Mouse (Mus musculus) cerebellum, postnatal 25 days (tissue): ENCODE measurements around the gene Zswim9.

Experiments used
- DNase-seq, 2 experiments: peaks; one replicate each; pipeline ENCODE4 v3.0.0; 2021; ENCODE audit warnings: mixed read lengths in 2 of 2

Zswim9 gene

DNA sequence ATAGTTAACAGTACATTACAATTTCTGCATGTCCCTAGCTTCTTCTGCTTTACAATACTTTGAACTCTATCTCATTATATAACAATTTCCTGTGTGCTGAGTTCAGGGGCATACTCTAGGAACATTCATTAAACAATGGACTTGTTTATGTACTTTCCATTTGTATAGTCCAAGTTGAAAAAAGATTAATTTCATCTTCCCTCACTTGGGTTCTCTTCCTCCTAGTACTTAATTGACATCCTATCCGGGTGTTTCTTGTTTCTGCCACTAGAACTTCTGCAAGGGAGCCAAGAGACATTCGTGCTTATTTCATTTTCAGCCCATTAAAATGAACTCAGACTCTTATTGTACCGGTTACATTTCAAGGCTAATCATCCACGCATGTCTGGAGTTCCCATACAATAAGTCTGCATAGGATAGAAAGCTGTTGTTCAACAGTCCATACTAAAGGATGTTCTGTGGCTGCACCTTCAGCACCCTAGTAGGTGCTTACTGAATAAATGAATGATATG lies 9.7 kb downstream of the Zswim9 start:
- DNase-seq, result no peak

DNA sequence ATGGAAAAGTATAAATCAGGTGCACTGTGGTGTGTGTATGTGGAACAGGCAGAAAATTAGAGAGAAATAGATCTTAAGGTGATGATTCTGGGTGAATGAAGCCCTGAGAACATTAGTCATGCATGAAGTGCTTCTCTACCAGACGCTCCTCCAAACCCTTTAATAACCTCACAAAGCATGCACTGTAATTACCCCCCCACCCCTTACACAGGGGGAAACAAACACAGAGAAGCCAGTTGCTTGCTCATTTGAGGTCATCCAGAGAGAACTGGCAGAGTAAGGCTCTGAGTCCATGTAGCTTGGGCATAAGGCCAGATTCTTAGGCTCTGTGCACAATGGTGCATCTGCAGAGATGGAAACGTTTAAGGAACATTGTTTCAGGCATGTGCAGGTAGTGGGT lies 14.1 kb downstream of the Zswim9 start:
- no peak for DNase-seq

DNA sequence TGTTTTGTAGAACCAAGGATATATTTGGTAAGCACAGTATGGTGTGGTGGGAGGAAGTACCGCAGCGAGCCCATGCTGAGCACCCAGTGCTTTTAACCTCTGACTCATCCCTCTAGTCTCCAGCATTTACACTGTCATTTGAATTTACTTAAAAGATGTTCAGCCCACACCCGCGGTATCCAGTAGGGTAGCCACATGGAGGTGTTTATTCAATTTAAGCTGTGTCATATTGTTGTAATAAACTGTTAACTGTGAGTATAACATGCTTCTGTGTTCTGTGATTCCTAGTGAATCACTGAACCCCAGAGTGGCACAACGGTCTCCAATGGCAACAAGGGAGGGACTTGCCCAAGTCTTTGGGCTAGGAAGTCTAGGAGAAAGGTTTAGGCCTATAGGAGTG lies 14.7 kb downstream of the Zswim9 start:
- DNase-seq, result no peak

DNA sequence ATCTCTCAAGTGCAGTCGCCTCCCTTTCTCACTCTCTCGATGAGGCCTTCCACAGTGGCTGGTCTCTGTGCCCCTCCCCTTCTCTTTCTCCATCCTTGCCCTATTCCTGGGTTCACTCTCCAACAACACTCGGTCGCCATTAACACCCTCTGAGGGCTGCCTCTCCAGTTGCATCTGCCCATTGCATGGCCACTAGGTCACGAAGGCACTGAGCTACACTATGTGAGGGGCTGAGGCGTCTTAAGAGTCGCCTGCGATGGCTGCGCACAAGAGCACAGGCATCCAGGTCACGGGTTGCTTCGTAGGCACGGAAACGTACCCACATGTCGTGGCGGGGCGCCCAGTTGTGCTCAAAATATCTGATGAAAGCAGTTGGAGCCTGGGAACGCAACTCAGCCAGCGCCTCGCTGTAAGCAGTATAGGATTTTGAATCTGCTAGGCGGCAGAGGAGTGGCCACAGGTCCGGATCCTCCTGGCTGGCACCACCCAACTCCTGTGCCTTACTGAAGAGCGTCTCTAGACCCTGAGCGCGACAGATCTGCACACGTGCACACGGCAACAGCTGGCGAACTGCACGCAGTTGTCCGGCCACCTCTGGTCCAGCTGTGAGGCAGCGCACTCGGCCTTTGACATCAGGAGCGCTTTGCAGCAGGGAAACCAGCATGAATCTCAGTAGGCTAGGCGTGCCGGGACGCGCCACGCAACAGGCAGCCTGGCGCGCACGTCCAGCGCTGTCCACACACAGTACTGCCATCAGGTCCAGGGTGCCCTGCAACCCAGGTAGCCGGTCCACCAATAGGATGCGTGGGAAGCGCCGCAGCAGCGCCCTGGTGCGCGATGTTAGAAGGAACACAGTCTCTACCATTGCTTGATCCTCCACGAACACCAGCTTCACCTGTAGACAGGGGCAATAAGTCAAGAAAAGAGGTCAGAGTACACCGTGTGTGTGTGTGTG lies 17.5 kb downstream of the Zswim9 start:
- DNase-seq, result no peak

GRCm38 (mm10) chr7:13212720-13213119 lies 65.8 kb downstream of the Zswim9 start, which contains the start of gene Vmn1r89:
Vmn1r89 (plus strand) TSS chr7:13213020.
- no peak for DNase-seq
